Comparison of ENCODE assay signal across 1 mouse cellular context in genomic region chr2:173036055-173036454, GRCm38 (mm10).
TF ChIP-seq lines count a peak whose summit lies in the region.

No protein-coding gene starts in this region.

TF ChIP-seq in MEL, 35 proteins besides CTCF, POLR2A, EP300 and RAD21:
- no peak for TF ChIP-seq POLR2AphosphoS2 (IDR thresholded peaks at IDR 0.05; ENCODE audit: low read length)
- no peak for TF ChIP-seq NELFE (IDR thresholded peaks at IDR 0.05; ENCODE audit: low read depth, low read length)
- TF ChIP-seq MAZ (IDR thresholded peaks at IDR 0.05; ENCODE audit: low read depth, low read length), result peak; percentile 14; the same call in 1 of the 2 replicates
